Mouse (Mus musculus) lung, postnatal 0 days (tissue): Measurements from ENCODE around the gene Tbc1d13. TPM values are rescaled to one million over a fixed set of nuclear protein-coding genes. Genes with fewer than 3 reads are reported as not detected.
A peak's percentile ranks its signal among the peaks of the same experiment; 100 is the strongest.

Experiments used
- ATAC-seq: fragments of 200-750 bp; cut with Nextera tagmentation; 2 replicates; pipeline ENCODE4 v1.8.0; 2017; ENCODE audit warnings: moderate library complexity
- DNase-seq: peaks from one replicate; pipeline ENCODE4 v3.0.0-alpha.2; 2016; ENCODE audit warnings: low spot score
- H3K27ac ChIP-seq: fragments of 300-500 bp; sonication (generic); 2 replicates; pipeline ENCODE4 v1.5.1; 2014; ENCODE audit warnings: antibody characterized with exemption, mild to moderate bottlenecking, low read length, mixed read lengths
- H3K27me3 ChIP-seq: fragments of 300-500 bp; sonication (generic); replicated peaks from 2 replicates; pipeline ENCODE4 v1.6.1; 2014; ENCODE audit warnings: low read length, mixed read lengths; ENCODE audit not compliant: insufficient read depth
- H3K36me3 ChIP-seq: fragments of 300-500 bp; sonication (generic); 2 replicates; pipeline ENCODE4 v1.6.1; 2014; ENCODE audit warnings: low read length, mixed read lengths; ENCODE audit not compliant: insufficient read depth
- H3K4me1 ChIP-seq: fragments of 300-500 bp; sonication (generic); 2 replicates; pipeline ENCODE4 v1.6.1; 2014; ENCODE audit warnings: antibody characterized with exemption, low read depth, low read length, mixed read lengths; ENCODE audit not compliant: insufficient read depth
- H3K4me2 ChIP-seq: fragments of 300-500 bp; sonication (generic); replicated peaks from 2 replicates; pipeline ENCODE4 v1.6.1; 2014; ENCODE audit warnings: low read depth, mild to moderate bottlenecking, low read length, moderate library complexity, mixed read lengths
- H3K4me3 ChIP-seq: fragments of 300-500 bp; sonication (generic); 2 replicates; pipeline ENCODE4 v1.5.1; 2014; ENCODE audit warnings: low read depth, low read length
- H3K9ac ChIP-seq: fragments of 300-500 bp; sonication (generic); replicated peaks from 2 replicates; pipeline ENCODE4 v1.6.1; 2014; ENCODE audit warnings: low read depth, mild to moderate bottlenecking
- H3K9me3 ChIP-seq: fragments of 300-500 bp; sonication (generic); 2 replicates; pipeline ENCODE4 v1.6.1; 2016; ENCODE audit warnings: low read length, mixed read lengths
- CTCF ChIP-seq: IDR thresholded peaks from 2 replicates; pipeline ENCODE4 v1.5.1; 2016; ENCODE audit warnings: antibody characterized with exemption, mild to moderate bottlenecking
- EP300 ChIP-seq: IDR thresholded peaks from 2 replicates; pipeline ENCODE4 v1.6.1; 2016; ENCODE audit warnings: antibody characterized with exemption, mild to moderate bottlenecking, control low read depth
- WGBS: fragments of 180-500 bp; shearing (Covaris S2); extraction: QIAGEN DNeasy Blood & Tissue Kit; methylation state at CpG from one replicate; pipeline ENCODE4 v1.1.7; 2014; 5-methylcytosine and 5-hydroxymethylcytosine counted together
- polyA plus RNA-seq: library from polyadenylated mRNA; unstranded; fragments of >200 nt; fragmentation: Nextera tagmentation; extraction: Ambion mirVana; gene quantifications from 2 replicates; pipeline ENCODE4 v1.2.1, GENCODE M21; 2015

Tbc1d13 gene
- polyA plus RNA-seq, 1 experiment from 2014 or later, result 4.5 TPM

DNA sequence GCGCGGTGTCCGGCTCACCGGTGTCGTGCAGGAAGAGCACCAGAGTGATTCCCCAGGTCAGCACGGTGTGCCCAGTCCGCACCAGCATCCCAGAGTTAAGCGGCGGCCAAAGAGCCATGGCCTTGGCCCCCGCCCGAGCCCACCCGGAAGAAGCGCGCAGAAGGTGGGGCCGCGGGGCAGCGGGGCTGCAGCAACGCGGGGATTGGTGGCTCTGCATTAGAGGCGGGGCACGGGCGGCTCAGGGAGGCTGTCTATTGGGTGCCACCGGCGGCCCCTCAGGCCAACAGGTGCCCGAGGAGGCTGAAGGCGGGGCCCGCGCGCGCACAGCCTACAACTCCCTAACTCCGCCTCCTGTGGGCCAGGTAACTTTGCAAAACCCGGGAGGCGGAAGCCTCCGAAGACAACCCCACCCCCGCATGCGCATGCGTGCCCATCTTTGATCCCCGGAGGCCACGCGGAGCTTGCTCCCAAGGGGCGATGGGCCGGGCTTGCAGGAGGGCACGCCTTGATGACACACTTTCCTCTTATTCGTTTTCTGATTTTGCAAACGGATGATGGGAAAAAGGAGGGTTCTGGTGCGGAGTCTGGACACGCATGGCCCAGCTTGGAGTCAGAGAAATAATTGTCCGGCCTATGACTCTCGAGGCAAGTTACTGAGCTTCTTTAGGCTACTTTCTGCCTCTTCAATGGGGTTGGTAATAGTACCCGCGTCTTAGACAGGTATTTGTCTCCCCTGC lies 39.9 kb upstream of the Tbc1d13 start, which contains the start of gene Zdhhc12:
Zdhhc12 (minus strand) TSS at position 178 of the 737 bp plus-strand sequence.
- Histone ChIP-seq H3K9me3 (no peaks in the 10 kb centered on the region), H3K27ac (peak within 1 kb of the TSS; percentile 32), H3K4me1 (0 out of 2 replicates have a peak, but pooled peaks cover 5% of the 10 kb centered on the region), H3K27me3 (no peaks in the 10 kb centered on the region), H3K4me3 (peak within 1 kb of the TSS; percentile 72), H3K9ac (peak within 1 kb of the TSS; percentile 49), H3K4me2 (peak within 1 kb of the TSS; percentile 59), H3K36me3 (no peaks in the 10 kb centered on the region; the same call in 1 of the 2 replicates)
- TF ChIP-seq CTCF (no peak; the same call in 1 of the 2 replicates), EP300 (0 out of 2 replicates have a peak, but pooled peaks have one; percentile 5)
- DNase-seq, result peak; percentile 98
- 3% methylated on average over 50 of the region's 51 CpGs for WGBS
- ATAC-seq, result peak; percentile 99

DNA sequence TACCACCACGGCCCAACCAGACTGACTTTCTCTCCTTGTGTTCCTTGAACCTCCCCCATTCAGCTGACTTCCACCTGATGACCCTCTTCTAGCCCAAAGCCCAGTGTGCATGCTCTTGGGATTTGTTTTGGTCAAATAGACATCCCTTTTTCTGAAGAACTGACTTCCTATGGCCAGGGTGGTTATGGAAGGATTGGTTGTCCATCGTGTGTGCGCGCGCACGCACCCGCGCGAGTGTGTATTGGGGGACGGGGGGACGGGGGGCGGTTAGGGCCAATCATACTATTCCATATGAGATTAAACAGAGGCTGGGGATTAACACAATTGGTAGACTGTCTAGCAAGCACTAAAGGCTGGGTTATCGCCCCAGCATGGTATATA lies 39.3 kb upstream of the Tbc1d13 start:
- no peak for TF ChIP-seq EP300
- no peak for TF ChIP-seq CTCF
- Histone ChIP-seq H3K9ac (no peak overlapping the region), H3K4me3 (peak overlapping the region; percentile 72), H3K27ac (peak overlapping the region; percentile 32), H3K36me3 (no peaks in the 10 kb centered on the region; the same call in none of the 2 replicates), H3K4me1 (0 out of 2 replicates have a peak, but pooled peaks cover 5% of the 10 kb centered on the region), H3K9me3 (no peaks in the 10 kb centered on the region), H3K27me3 (no peaks in the 10 kb centered on the region), H3K4me2 (peak overlapping the region; percentile 59)
- DNase-seq (no peak), ATAC-seq (no peak)
- 2% methylated on average over 13 of the region's 13 CpGs for WGBS

DNA sequence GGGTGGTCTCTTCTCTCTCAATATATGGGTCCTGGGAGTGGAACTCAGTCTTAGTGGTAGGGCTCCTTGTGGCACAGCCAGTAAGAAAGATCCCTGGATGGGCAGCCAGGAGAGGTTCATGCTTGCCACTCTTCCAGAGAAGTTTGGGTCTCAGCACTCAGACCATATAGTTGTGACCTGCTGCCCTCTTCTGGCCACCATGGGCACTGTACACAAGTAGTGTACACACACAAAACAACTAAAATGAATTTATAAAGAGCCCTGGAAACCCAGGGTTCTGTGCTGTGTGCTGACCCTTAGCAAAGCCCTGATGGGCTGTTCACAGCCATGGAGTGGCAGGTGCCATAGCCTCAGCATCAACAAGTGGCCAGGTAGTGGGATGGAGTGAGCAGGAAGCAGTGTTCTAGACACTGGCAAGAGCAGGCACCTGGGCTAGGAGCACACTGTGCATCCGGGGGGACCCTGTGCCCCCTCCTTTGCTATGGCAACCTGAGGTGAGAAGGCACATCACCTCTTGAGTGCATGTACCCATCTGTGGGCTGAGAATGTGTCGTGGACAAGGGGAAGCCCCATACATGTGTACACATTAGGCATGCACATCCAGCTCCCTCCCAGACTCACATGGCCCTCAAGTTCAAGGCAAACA lies 37.5 kb upstream of the Tbc1d13 start:
- WGBS, result 69% methylated on average over 2 of the region's 2 CpGs
- H3K9ac ChIP-seq, result no peak overlapping the region

DNA sequence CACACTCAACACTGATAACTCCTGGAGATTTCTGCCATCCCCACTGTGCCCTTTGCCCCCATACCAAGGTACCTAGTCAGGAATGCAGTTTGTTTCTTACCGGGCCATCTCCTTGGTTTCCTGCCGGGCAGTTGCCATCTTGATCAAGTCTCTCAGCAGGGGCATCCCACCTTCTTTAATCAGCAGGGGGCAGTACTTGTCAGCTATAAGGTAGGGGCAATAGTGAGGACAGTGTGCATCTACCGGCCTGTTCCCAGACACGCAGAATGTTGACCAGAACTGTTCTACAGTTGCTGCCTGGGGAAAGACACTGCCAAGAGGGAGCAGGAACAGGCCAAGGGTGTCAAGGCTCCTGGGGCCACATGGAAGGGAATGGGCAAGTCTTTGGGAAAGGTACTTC lies 33.3 kb upstream of the Tbc1d13 start:
- TF ChIP-seq EP300 (no peak), CTCF (peak; percentile 27)
- H3K36me3 ChIP-seq, result peaks cover 24% of the 10 kb centered on the region; the same call in 1 of the 2 replicates
- no peak overlapping the region for H3K27ac ChIP-seq
- no peak for ATAC-seq
- H3K9ac ChIP-seq, result no peak overlapping the region
- no peaks in the 10 kb centered on the region for H3K4me1 ChIP-seq
- no peaks in the 10 kb centered on the region for H3K27me3 ChIP-seq
- H3K4me2 ChIP-seq, result no peak overlapping the region
- no peak overlapping the region for H3K4me3 ChIP-seq
- 57% methylated on average over 4 of the region's 4 CpGs for WGBS
- no peaks in the 10 kb centered on the region for H3K9me3 ChIP-seq
- no peak for DNase-seq

More for the DNA sequence above, 37.5 kb upstream of the Tbc1d13 start:
- no peaks in the 10 kb centered on the region for H3K9me3 ChIP-seq
- H3K4me1 ChIP-seq, result 0 out of 2 replicates have a peak, but pooled peaks cover 5% of the 10 kb centered on the region
- H3K4me2 ChIP-seq, result no peak overlapping the region
- peaks cover 6% of the 10 kb centered on the region for H3K36me3 ChIP-seq
- H3K27me3 ChIP-seq, result no peaks in the 10 kb centered on the region
- ATAC-seq (no peak), DNase-seq (peak; percentile 81)
- peak; percentile 82 for TF ChIP-seq CTCF
- TF ChIP-seq EP300, result no peak
- no peak overlapping the region for H3K27ac ChIP-seq
- H3K4me3 ChIP-seq, result no peak overlapping the region

DNA sequence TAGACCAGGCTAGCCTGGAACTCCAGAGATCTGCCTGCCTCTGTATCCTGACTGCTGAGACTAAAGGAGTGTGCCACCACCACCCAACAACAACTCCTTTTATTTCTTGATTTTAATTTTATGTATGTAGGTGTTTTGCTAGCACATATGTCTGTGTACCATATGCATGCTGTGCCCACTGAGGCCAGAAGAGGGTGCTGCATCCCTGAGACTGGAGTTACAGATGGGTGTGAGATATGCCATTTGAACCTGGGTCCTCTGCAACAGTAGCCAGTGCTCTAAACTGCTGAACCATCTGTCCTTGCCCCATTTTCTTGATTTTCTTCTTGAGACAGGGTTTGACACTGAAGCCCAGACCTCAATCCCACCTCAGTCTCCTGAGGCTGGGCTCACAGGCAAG lies 27.2 kb upstream of the Tbc1d13 start:
- H3K36me3 ChIP-seq, result peaks cover 28% of the 10 kb centered on the region; the same call in 1 of the 2 replicates
- H3K27ac ChIP-seq, result no peak overlapping the region
- no peaks in the 10 kb centered on the region for H3K9me3 ChIP-seq
- no peak overlapping the region for H3K4me3 ChIP-seq
- H3K4me2 ChIP-seq, result no peak overlapping the region
- no peak overlapping the region for H3K9ac ChIP-seq
- ATAC-seq (no peak), DNase-seq (peak; percentile 50)
- TF ChIP-seq EP300, result no peak
- peak; percentile 85 for TF ChIP-seq CTCF
- H3K4me1 ChIP-seq, result no peaks in the 10 kb centered on the region
- H3K27me3 ChIP-seq, result no peaks in the 10 kb centered on the region

DNA sequence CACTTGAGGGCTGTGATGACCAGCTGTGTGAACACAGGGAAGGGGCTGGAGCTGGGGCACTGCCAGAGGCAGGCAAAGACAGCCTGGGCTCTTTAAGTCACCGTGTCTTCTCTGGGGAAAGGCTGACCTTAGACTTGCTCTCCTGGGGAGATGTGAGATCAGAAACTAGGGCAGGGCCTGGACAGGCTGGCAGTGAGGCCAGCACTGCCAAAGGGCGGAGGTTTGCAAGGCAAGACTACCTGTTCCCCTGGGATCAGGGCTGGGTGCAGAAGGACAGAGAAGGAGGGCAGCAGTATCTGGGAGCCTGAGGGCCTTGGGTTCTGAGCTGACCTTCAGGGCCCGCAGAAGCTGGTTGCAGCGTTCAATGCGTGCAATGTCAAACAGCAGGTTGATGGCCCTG lies 25.9 kb upstream of the Tbc1d13 start:
- Histone ChIP-seq H3K4me2 (no peak overlapping the region), H3K4me1 (no peaks in the 10 kb centered on the region), H3K27me3 (no peaks in the 10 kb centered on the region), H3K36me3 (peaks cover 25% of the 10 kb centered on the region; the same call in 1 of the 2 replicates), H3K4me3 (no peak overlapping the region), H3K27ac (no peak overlapping the region), H3K9me3 (no peaks in the 10 kb centered on the region), H3K9ac (no peak overlapping the region)
- DNase-seq (no peak), ATAC-seq (no peak)
- WGBS, result 90% methylated on average over 5 of the region's 5 CpGs
- TF ChIP-seq EP300, result no peak
- TF ChIP-seq CTCF, result no peak
